Mouse (Mus musculus): ENCODE measurements around the gene Myo16. TPM values are rescaled to one million over a fixed set of nuclear protein-coding genes. Genes with fewer than 3 reads are reported as not detected.

The Myo16 gene
- polyA plus RNA-seq, 1 experiment from 2014 or later = 0.67 TPM

- no peak for ATAC-seq (ENCODE audit: borderline replicate concordance, extremely low read depth, low FRiP score, low TSS enrichment)
- no peak overlapping the region for H3K4me3 ChIP-seq
- no peaks in the 10 kb centered on the region for H3K4me1 ChIP-seq
- no peak overlapping the region for H3K4me2 ChIP-seq
- H3K9me3 ChIP-seq = no peaks in the 10 kb centered on the region
- H3K27ac ChIP-seq = no peak overlapping the region
- WGBS = 38% methylated on average over 3 of the region's 3 CpGs
- no peaks in the 10 kb centered on the region for H3K36me3 ChIP-seq
- no peak overlapping the region for H3K9ac ChIP-seq
- no peaks in the 10 kb centered on the region; the same call in 1 of the 2 replicates for H3K27me3 ChIP-seq
Observed at GRCm38 (mm10) chr8:10243344-10243743, 89.6 kb downstream of the Myo16 start.

DNA sequence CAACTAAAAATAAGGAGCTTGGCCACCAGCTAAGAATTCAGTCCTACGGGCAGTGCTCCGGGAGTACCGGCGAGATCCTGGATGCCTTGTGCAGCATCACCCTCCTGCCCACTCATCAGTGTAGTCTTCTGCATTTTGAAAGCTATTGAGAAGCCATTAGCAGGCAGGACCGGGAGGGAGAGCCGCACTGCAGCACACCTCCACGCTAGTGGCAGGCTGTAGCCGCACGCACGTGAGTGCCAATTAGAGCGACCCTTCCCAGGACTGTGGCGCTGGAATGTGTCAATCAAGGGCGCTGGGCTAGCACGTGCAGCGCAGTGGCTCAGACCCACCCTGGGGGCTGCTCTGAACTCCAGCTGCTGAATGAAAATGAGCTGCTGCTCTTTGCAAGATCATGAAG, 95.4 kb downstream of the Myo16 start:
- WGBS = 5% methylated on average over 15 of the region's 15 CpGs
- H3K4me3 ChIP-seq = no peak overlapping the region

GRCm38 (mm10) chr8:10255741-10256140, 102.0 kb downstream of the Myo16 start:
- H3K9me3 ChIP-seq = no peaks in the 10 kb centered on the region
- no peaks in the 10 kb centered on the region for H3K4me1 ChIP-seq
- H3K27me3 ChIP-seq = no peaks in the 10 kb centered on the region
- no peak overlapping the region for H3K4me3 ChIP-seq
- H3K4me2 ChIP-seq = no peak overlapping the region
- no peak for ATAC-seq (ENCODE audit: borderline replicate concordance, extremely low read depth, low FRiP score, low TSS enrichment)
- H3K36me3 ChIP-seq = no peaks in the 10 kb centered on the region
- WGBS = 45% methylated on average over 2 of the region's 2 CpGs
- H3K27ac ChIP-seq = no peak overlapping the region
- H3K9ac ChIP-seq = no peak overlapping the region

More for the DNA sequence above, 95.4 kb downstream of the Myo16 start:
- Histone ChIP-seq H3K9ac (no peak overlapping the region), H3K27me3 (peaks cover 14% of the 10 kb centered on the region), H3K9me3 (no peaks in the 10 kb centered on the region), H3K4me2 (no peak overlapping the region), H3K27ac (no peak overlapping the region), H3K4me1 (no peaks in the 10 kb centered on the region), H3K36me3 (no peaks in the 10 kb centered on the region)
- no peak for ATAC-seq (ENCODE audit: borderline replicate concordance, extremely low read depth, low FRiP score, low TSS enrichment)

GRCm38 (mm10) chr8:10256563-10256962, 102.9 kb downstream of the Myo16 start:
- no peaks in the 10 kb centered on the region for H3K9me3 ChIP-seq
- WGBS = 79% methylated on average over 3 of the region's 3 CpGs
- no peaks in the 10 kb centered on the region for H3K27me3 ChIP-seq
- no peak overlapping the region for H3K4me2 ChIP-seq
- no peak overlapping the region for H3K27ac ChIP-seq
- no peaks in the 10 kb centered on the region for H3K4me1 ChIP-seq
- no peaks in the 10 kb centered on the region for H3K36me3 ChIP-seq
- no peak overlapping the region for H3K9ac ChIP-seq
- ATAC-seq (ENCODE audit: borderline replicate concordance, extremely low read depth, low FRiP score, low TSS enrichment) = no peak
- H3K4me3 ChIP-seq = no peak overlapping the region

DNA sequence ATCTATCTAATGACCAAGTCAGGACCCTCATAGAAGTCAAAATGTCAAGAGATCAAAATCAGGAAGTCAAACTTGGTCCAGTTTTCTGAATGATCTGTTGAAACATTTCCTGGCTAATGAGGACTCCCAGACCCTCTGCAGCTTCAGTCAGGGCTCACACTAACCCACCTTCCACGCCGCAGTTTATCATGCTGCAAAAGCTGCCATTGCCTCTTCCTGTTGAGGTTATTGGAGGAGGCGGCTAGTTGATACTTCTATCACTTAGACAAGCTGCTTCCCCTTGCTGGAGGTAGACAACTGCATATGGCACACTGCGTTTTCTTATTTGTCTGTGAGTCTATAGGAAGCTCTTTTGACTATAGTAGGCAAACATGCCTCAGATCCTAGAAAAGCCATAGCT, 116.4 kb downstream of the Myo16 start:
- H3K27ac ChIP-seq = no peak overlapping the region
- WGBS = 78% methylated on average over 4 of the region's 4 CpGs
- no peaks in the 10 kb centered on the region for H3K27me3 ChIP-seq
- no peaks in the 10 kb centered on the region for H3K4me1 ChIP-seq
- no peak overlapping the region for H3K9ac ChIP-seq
- no peaks in the 10 kb centered on the region for H3K36me3 ChIP-seq
- H3K4me3 ChIP-seq = no peak overlapping the region
- no peak overlapping the region for H3K4me2 ChIP-seq
- ATAC-seq (ENCODE audit: borderline replicate concordance, extremely low read depth, low FRiP score, low TSS enrichment) = no peak
- H3K9me3 ChIP-seq = no peaks in the 10 kb centered on the region

GRCm38 (mm10) chr8:10292600-10292999, 138.9 kb downstream of the Myo16 start:
- Histone ChIP-seq H3K4me3 (no peak overlapping the region), H3K4me2 (no peak overlapping the region), H3K4me1 (no peaks in the 10 kb centered on the region), H3K9ac (no peak overlapping the region), H3K27me3 (no peaks in the 10 kb centered on the region), H3K9me3 (no peaks in the 10 kb centered on the region), H3K36me3 (no peaks in the 10 kb centered on the region), H3K27ac (no peak overlapping the region)
- no peak for ATAC-seq (ENCODE audit: borderline replicate concordance, extremely low read depth, low FRiP score, low TSS enrichment)
- WGBS = 28% methylated on average over 4 of the region's 4 CpGs

DNA sequence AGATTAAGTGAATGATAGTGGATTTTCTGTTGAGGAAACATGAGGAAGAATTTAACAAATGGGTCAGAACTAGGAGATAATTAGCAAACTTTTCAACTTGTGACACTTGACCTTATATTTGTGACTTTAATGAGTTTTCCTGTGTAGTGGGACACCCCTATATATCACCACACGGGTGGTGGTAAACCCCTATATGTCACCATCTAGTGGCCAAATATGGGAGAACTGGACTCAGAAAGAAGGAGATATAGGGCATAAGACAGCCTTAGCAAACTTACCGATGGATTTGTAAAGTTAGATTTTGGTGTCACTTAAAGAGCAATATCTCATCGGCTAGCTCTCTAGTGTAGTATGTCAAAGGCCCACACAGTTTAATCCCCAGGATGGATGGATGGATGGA, 147.1 kb downstream of the Myo16 start:
- no peaks in the 10 kb centered on the region for H3K27me3 ChIP-seq
- no peak overlapping the region for H3K27ac ChIP-seq
- no peak overlapping the region for H3K4me2 ChIP-seq
- no peaks in the 10 kb centered on the region for H3K4me1 ChIP-seq
- H3K9me3 ChIP-seq = no peaks in the 10 kb centered on the region
- ATAC-seq (ENCODE audit: borderline replicate concordance, extremely low read depth, low FRiP score, low TSS enrichment) = no peak
- 42% methylated on average over 3 of the region's 3 CpGs for WGBS
- H3K4me3 ChIP-seq = no peak overlapping the region
- H3K36me3 ChIP-seq = no peaks in the 10 kb centered on the region
- no peak overlapping the region for H3K9ac ChIP-seq

DNA sequence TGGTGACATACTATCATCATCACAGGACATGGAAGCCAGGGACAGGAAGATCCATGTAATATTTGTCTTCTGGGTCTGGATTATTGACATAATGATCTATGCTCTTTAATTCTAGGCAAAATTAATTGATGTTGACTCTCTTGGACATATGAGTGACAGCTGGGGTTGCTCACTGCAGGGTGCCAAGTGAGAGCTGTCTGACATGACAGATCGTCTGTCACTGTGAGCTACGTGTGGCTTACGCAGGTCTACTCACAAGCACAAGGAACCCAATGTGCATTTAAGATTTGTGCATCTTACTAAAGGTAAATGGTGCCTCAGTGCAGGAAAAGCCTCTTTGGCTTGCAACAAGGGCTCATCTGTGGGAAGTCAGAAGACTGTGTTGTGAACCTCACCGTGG, 149.3 kb downstream of the Myo16 start:
- WGBS = 69% methylated on average over 4 of the region's 4 CpGs

GRCm38 (mm10) chr8:10303992-10304391, 150.3 kb downstream of the Myo16 start:
- Histone ChIP-seq H3K27me3 (no peaks in the 10 kb centered on the region), H3K36me3 (no peaks in the 10 kb centered on the region), H3K9me3 (no peaks in the 10 kb centered on the region), H3K4me3 (no peak overlapping the region), H3K4me2 (no peak overlapping the region), H3K4me1 (no peaks in the 10 kb centered on the region), H3K27ac (no peak overlapping the region), H3K9ac (no peak overlapping the region)
- WGBS = 56% methylated on average over 3 of the region's 3 CpGs
- no peak for ATAC-seq (ENCODE audit: borderline replicate concordance, extremely low read depth, low FRiP score, low TSS enrichment)

More for the DNA sequence above, 149.3 kb downstream of the Myo16 start:
- no peak overlapping the region for H3K4me3 ChIP-seq
- H3K27ac ChIP-seq = no peak overlapping the region
- no peaks in the 10 kb centered on the region for H3K9me3 ChIP-seq
- no peaks in the 10 kb centered on the region for H3K36me3 ChIP-seq
- ATAC-seq (ENCODE audit: borderline replicate concordance, extremely low read depth, low FRiP score, low TSS enrichment) = no peak
- no peaks in the 10 kb centered on the region for H3K27me3 ChIP-seq
- no peaks in the 10 kb centered on the region for H3K4me1 ChIP-seq
- no peak overlapping the region for H3K9ac ChIP-seq
- H3K4me2 ChIP-seq = no peak overlapping the region

DNA sequence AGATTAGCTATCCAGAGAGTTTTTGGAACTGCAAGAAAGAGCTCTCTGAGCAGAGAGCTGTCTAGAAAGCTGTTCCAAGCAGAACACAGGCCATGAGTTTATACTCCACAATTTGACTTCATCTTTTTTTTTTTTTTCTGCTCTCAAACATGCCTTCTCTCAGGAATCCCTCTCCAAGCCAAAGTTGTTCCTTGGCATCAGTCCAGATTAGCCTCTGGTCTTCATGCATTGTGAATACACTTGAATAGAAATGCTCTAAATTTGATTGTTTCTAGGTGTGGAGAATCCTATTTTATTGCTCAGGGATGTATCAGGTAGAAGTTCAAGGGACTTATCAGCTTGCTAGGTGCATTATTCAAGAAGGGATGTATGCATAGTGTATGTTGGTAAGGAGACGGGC, 151.0 kb downstream of the Myo16 start:
- Histone ChIP-seq H3K4me1 (no peaks in the 10 kb centered on the region), H3K27ac (no peak overlapping the region), H3K4me3 (no peak overlapping the region), H3K9ac (no peak overlapping the region), H3K4me2 (no peak overlapping the region), H3K27me3 (no peaks in the 10 kb centered on the region), H3K9me3 (no peaks in the 10 kb centered on the region), H3K36me3 (no peaks in the 10 kb centered on the region)
- no peak for ATAC-seq (ENCODE audit: borderline replicate concordance, extremely low read depth, low FRiP score, low TSS enrichment)
- 67% methylated on average over 1 of the region's 1 CpGs for whole genome bisulfite sequencing

- Histone ChIP-seq H3K4me1 (no peaks in the 10 kb centered on the region), H3K4me2 (no peak overlapping the region), H3K27ac (no peak overlapping the region), H3K9me3 (no peaks in the 10 kb centered on the region), H3K36me3 (no peaks in the 10 kb centered on the region), H3K27me3 (no peaks in the 10 kb centered on the region), H3K9ac (no peak overlapping the region), H3K4me3 (no peak overlapping the region)
- ATAC-seq (ENCODE audit: borderline replicate concordance, extremely low read depth, low FRiP score, low TSS enrichment) = no peak
- WGBS = 63% methylated on average over 6 of the region's 6 CpGs
Observed at GRCm38 (mm10) chr8:10307345-10307744, 153.6 kb downstream of the Myo16 start.

GRCm38 (mm10) chr8:10307770-10308476, 154.2 kb downstream of the Myo16 start:
- 43% methylated on average over 12 of the region's 12 CpGs for WGBS
- H3K27me3 ChIP-seq = no peaks in the 10 kb centered on the region
- no peaks in the 10 kb centered on the region for H3K9me3 ChIP-seq
- no peak overlapping the region for H3K9ac ChIP-seq
- H3K27ac ChIP-seq = no peak overlapping the region
- H3K4me1 ChIP-seq = no peaks in the 10 kb centered on the region
- H3K4me3 ChIP-seq = no peak overlapping the region
- no peaks in the 10 kb centered on the region for H3K36me3 ChIP-seq
- no peak for ATAC-seq (ENCODE audit: borderline replicate concordance, extremely low read depth, low FRiP score, low TSS enrichment)
- no peak overlapping the region for H3K4me2 ChIP-seq

- Histone ChIP-seq H3K27me3 (no peaks in the 10 kb centered on the region), H3K9ac (no peak overlapping the region), H3K36me3 (no peaks in the 10 kb centered on the region), H3K27ac (no peak overlapping the region), H3K4me3 (no peak overlapping the region), H3K4me1 (no peaks in the 10 kb centered on the region), H3K4me2 (no peak overlapping the region), H3K9me3 (no peaks in the 10 kb centered on the region)
- WGBS = 83% methylated on average over 2 of the region's 2 CpGs
- no peak for ATAC-seq (ENCODE audit: borderline replicate concordance, extremely low read depth, low FRiP score, low TSS enrichment)
Observed at GRCm38 (mm10) chr8:10310470-10310869, 156.8 kb downstream of the Myo16 start.

All from lung, embryonic 15.5 days (tissue).